Mouse (Mus musculus) heart, embryonic 11.5 days (tissue): ENCODE measurements around the gene Bptf. TPM values are rescaled to one million over a fixed set of nuclear protein-coding genes. Genes with fewer than 3 reads are reported as not detected.
"Not testable (repeated sequence)": the region's sequence is repeated elsewhere in the genome, so short reads cannot be mapped to it uniquely, and the experiment has no call there.

Experiments
- ATAC-seq: fragments of 200-750 bp; cut with Nextera tagmentation; replicated peaks from 2 replicates; pipeline ENCODE4 v1.8.0; 2017; ENCODE audit warnings: moderate library complexity; ENCODE audit not compliant: insufficient number of reproducible peaks, low FRiP score, low TSS enrichment
- H3K27ac ChIP-seq: fragments of 300-500 bp; sonication (generic); 2 replicates; pipeline ENCODE4 v1.5.1; 2014; ENCODE audit warnings: mild to moderate bottlenecking, low read depth, low read length
- H3K27me3 ChIP-seq: fragments of 300-500 bp; sonication (generic); 2 replicates; pipeline ENCODE4 v1.6.1; 2014; ENCODE audit warnings: mild to moderate bottlenecking, low read length, mixed read lengths; ENCODE audit not compliant: control insufficient read depth, insufficient read depth
- H3K36me3 ChIP-seq: fragments of 300-500 bp; sonication (generic); 2 replicates; pipeline ENCODE4 v1.6.1; 2014; ENCODE audit warnings: mild to moderate bottlenecking, low read length, moderate library complexity, mixed read lengths; ENCODE audit not compliant: control insufficient read depth, insufficient read depth
- H3K4me1 ChIP-seq: fragments of 300-500 bp; sonication (generic); 2 replicates; pipeline ENCODE4 v1.6.1; 2014; ENCODE audit warnings: low read length; ENCODE audit not compliant: control insufficient read depth, insufficient read depth
- H3K4me2 ChIP-seq: fragments of 300-500 bp; sonication (generic); 2 replicates; pipeline ENCODE4 v1.6.1; 2014; ENCODE audit warnings: mild to moderate bottlenecking, moderate library complexity
- H3K4me3 ChIP-seq: fragments of 300-500 bp; sonication (generic); 2 replicates; pipeline ENCODE4 v1.5.1; 2014; ENCODE audit warnings: low read depth, low read length
- H3K9ac ChIP-seq: fragments of 300-500 bp; sonication (generic); 2 replicates; pipeline ENCODE4 v1.6.1; 2014; ENCODE audit warnings: mild to moderate bottlenecking, low read depth, low read length, moderate library complexity
- H3K9me3 ChIP-seq: fragments of 300-500 bp; sonication (generic); replicated peaks from 2 replicates; pipeline ENCODE4 v1.6.1; 2016; ENCODE audit warnings: low read length; ENCODE audit not compliant: control insufficient read depth
- WGBS: fragments of 180-500 bp; shearing (Covaris S2); extraction: QIAGEN DNeasy Blood & Tissue Kit; methylation state at CpG from one replicate; pipeline ENCODE4 v1.1.7; 2014; ENCODE audit not compliant: insufficient replicate concordance; 5-methylcytosine and 5-hydroxymethylcytosine counted together
- polyA plus RNA-seq: library from polyadenylated mRNA; unstranded; fragments of >200 nt; fragmentation: Nextera tagmentation; extraction: Ambion mirVana; gene quantifications from 2 replicates; pipeline ENCODE4 v1.2.1, GENCODE M21; 2014

Gene Bptf
- polyA plus RNA-seq, 1 experiment from 2014 or later: 26.5 TPM

GRCm38 (mm10) chr11:107130221-107130788 lies 1.6 kb downstream of the Bptf start:
- peak overlapping the region; percentile 80 for H3K4me3 ChIP-seq
- H3K9ac ChIP-seq: peak overlapping the region; percentile 81
- peak overlapping the region; percentile 97 for H3K27ac ChIP-seq
- WGBS: 3% methylated on average over 18 of the region's 18 CpGs
- ATAC-seq: no peak
- H3K4me1 ChIP-seq: peaks cover 6% of the 10 kb centered on the region
- H3K4me2 ChIP-seq: peak overlapping the region; percentile 94
- no peaks in the 10 kb centered on the region for H3K36me3 ChIP-seq
- H3K9me3 ChIP-seq: no peaks in the 10 kb centered on the region
- no peaks in the 10 kb centered on the region for H3K27me3 ChIP-seq

GRCm38 (mm10) chr11:107129641-107130040 lies 2.3 kb downstream of the Bptf start:
- 34% methylated on average over 2 of the region's 2 CpGs for WGBS
- no peaks in the 10 kb centered on the region for H3K9me3 ChIP-seq
- ATAC-seq: no peak
- peak overlapping the region; percentile 80 for H3K4me3 ChIP-seq
- H3K4me2 ChIP-seq: peak overlapping the region; percentile 94
- no peak overlapping the region for H3K27ac ChIP-seq
- H3K9ac ChIP-seq: no peak overlapping the region; the same call in 1 of the 2 replicates
- H3K27me3 ChIP-seq: no peaks in the 10 kb centered on the region
- H3K4me1 ChIP-seq: peaks cover 11% of the 10 kb centered on the region
- no peaks in the 10 kb centered on the region for H3K36me3 ChIP-seq

GRCm38 (mm10) chr11:107126716-107127115 lies 5.2 kb downstream of the Bptf start:
- H3K27me3 ChIP-seq, H3K4me2 ChIP-seq, H3K4me3 ChIP-seq, H3K9ac ChIP-seq, H3K9me3 ChIP-seq, H3K36me3 ChIP-seq, H3K27ac ChIP-seq, ATAC-seq: not testable (repeated sequence)
- 89% methylated on average over 1 of the region's 2 CpGs for WGBS
- H3K4me1 ChIP-seq: peaks cover 14% of the 10 kb centered on the region

- no peaks in the 10 kb centered on the region for H3K36me3 ChIP-seq
- no peaks in the 10 kb centered on the region for H3K27me3 ChIP-seq
- no peak overlapping the region for H3K27ac ChIP-seq
- WGBS: 83% methylated on average over 4 of the region's 4 CpGs
- no peak overlapping the region for H3K4me3 ChIP-seq
- ATAC-seq: no peak
- no peaks in the 10 kb centered on the region for H3K9me3 ChIP-seq
- H3K4me2 ChIP-seq: no peak overlapping the region
- H3K9ac ChIP-seq: no peak overlapping the region
- H3K4me1 ChIP-seq: peaks cover 13% of the 10 kb centered on the region
Measured at GRCm38 (mm10) chr11:107125011-107125410, 6.9 kb downstream of the Bptf start.

- Histone ChIP-seq H3K27ac (no peak overlapping the region), H3K4me1 (peaks cover 11% of the 10 kb centered on the region), H3K27me3 (no peaks in the 10 kb centered on the region), H3K4me3 (no peak overlapping the region), H3K9ac (no peak overlapping the region), H3K9me3 (no peaks in the 10 kb centered on the region), H3K4me2 (peak overlapping the region; percentile 35), H3K36me3 (no peaks in the 10 kb centered on the region)
- no peak; the same call in 1 of the 2 replicates for ATAC-seq
- WGBS: 18% methylated on average over 7 of the region's 7 CpGs
Measured at GRCm38 (mm10) chr11:107124327-107124731, 7.6 kb downstream of the Bptf start.

GRCm38 (mm10) chr11:107117789-107118188 lies 14.1 kb downstream of the Bptf start:
- Histone ChIP-seq H3K36me3 (no peaks in the 10 kb centered on the region), H3K9ac (no peak overlapping the region), H3K27me3 (no peaks in the 10 kb centered on the region), H3K27ac (no peak overlapping the region), H3K4me2 (no peak overlapping the region), H3K9me3 (no peaks in the 10 kb centered on the region), H3K4me1 (peaks cover 15% of the 10 kb centered on the region), H3K4me3 (no peak overlapping the region)
- ATAC-seq: no peak
- 76% methylated on average over 12 of the region's 12 CpGs for WGBS

GRCm38 (mm10) chr11:107113881-107114557 lies 17.9 kb downstream of the Bptf start:
- peaks cover 15% of the 10 kb centered on the region for H3K36me3 ChIP-seq

GRCm38 (mm10) chr11:107113112-107113511 lies 18.8 kb downstream of the Bptf start:
- Histone ChIP-seq H3K9me3 (no peaks in the 10 kb centered on the region), H3K9ac (no peak overlapping the region), H3K4me2 (no peak overlapping the region), H3K27ac (no peak overlapping the region), H3K4me1 (peaks cover 15% of the 10 kb centered on the region), H3K36me3 (peaks cover 15% of the 10 kb centered on the region), H3K27me3 (no peaks in the 10 kb centered on the region), H3K4me3 (no peak overlapping the region)
- 54% methylated on average over 4 of the region's 4 CpGs for WGBS
- no peak for ATAC-seq

More at GRCm38 (mm10) chr11:107113881-107114557, 17.9 kb downstream of the Bptf start:
- Histone ChIP-seq H3K27ac (0 out of 2 replicates have a peak overlapping the region, but pooled peaks have one; percentile 22), H3K27me3 (no peaks in the 10 kb centered on the region), H3K9me3 (no peaks in the 10 kb centered on the region), H3K4me1 (peaks cover 15% of the 10 kb centered on the region), H3K4me3 (no peak overlapping the region), H3K4me2 (no peak overlapping the region), H3K9ac (no peak overlapping the region)
- no peak for ATAC-seq
- WGBS: 34% methylated on average over 10 of the region's 10 CpGs

GRCm38 (mm10) chr11:107109669-107110068 lies 22.3 kb downstream of the Bptf start:
- Histone ChIP-seq H3K9ac (no peak overlapping the region), H3K4me3 (no peak overlapping the region), H3K4me2 (no peak overlapping the region), H3K27ac (no peak overlapping the region), H3K36me3 (peaks cover 15% of the 10 kb centered on the region), H3K4me1 (peaks cover 8% of the 10 kb centered on the region), H3K27me3 (no peaks in the 10 kb centered on the region), H3K9me3 (no peaks in the 10 kb centered on the region)
- 88% methylated on average over 8 of the region's 8 CpGs for WGBS
- ATAC-seq: no peak
